Mouse (Mus musculus): ENCODE results near the gene Klhl18. TPM values are rescaled to one million over a fixed set of nuclear protein-coding genes. Genes with fewer than 3 reads are reported as not detected.

Klhl18 gene
- polyA plus RNA-seq, 1 experiment from 2014 or later: 5.8 TPM

- DNase-seq (ENCODE audit: low spot score) (no peak), ATAC-seq (replicated peaks; ENCODE audit: low FRiP score, low read depth) (no peak)
- H3K4me2 ChIP-seq (ENCODE audit: low read length): no peak overlapping the region
- 85% methylated on average over 3 of the region's 3 CpGs for WGBS
- H3K9ac ChIP-seq (ENCODE audit: low read depth, low read length): no peak overlapping the region
- H3K4me3 ChIP-seq (replicated peaks; ENCODE audit: low read depth, low read length): no peak overlapping the region
- no peak overlapping the region for H3K27ac ChIP-seq
- H3K36me3 ChIP-seq (ENCODE audit: insufficient read depth, low read length): no peaks in the 10 kb centered on the region
- H3K27me3 ChIP-seq (ENCODE audit: insufficient read depth, low read length): no peaks in the 10 kb centered on the region
- H3K4me1 ChIP-seq (replicated peaks; ENCODE audit: insufficient read depth, low read length): no peaks in the 10 kb centered on the region
- no peaks in the 10 kb centered on the region for H3K9me3 ChIP-seq (replicated peaks; ENCODE audit: low read length)
- peak; percentile 43; the same call in 1 of the 2 replicates for TF ChIP-seq CTCF (IDR thresholded peaks at IDR 0.05; ENCODE audit: low read depth)
Observed at GRCm38 (mm10) chr9:110466179-110466578, 10.3 kb downstream of the Klhl18 start.

- H3K27me3 ChIP-seq (ENCODE audit: insufficient read depth, low read length): no peaks in the 10 kb centered on the region
- no peak overlapping the region for H3K4me2 ChIP-seq (ENCODE audit: low read length)
- DNase-seq (ENCODE audit: low spot score): no peak
- no peaks in the 10 kb centered on the region for H3K36me3 ChIP-seq (ENCODE audit: insufficient read depth, low read length)
- no peak overlapping the region for H3K9ac ChIP-seq (ENCODE audit: low read depth, low read length)
- H3K9me3 ChIP-seq (replicated peaks; ENCODE audit: low read length): no peaks in the 10 kb centered on the region
- no peak for ATAC-seq (replicated peaks; ENCODE audit: low FRiP score, low read depth)
- H3K27ac ChIP-seq: no peak overlapping the region
- WGBS: 89% methylated on average over 6 of the region's 6 CpGs
- no peak for TF ChIP-seq CTCF (IDR thresholded peaks at IDR 0.05; ENCODE audit: low read depth)
- H3K4me3 ChIP-seq (replicated peaks; ENCODE audit: low read depth, low read length): no peak overlapping the region
- no peaks in the 10 kb centered on the region for H3K4me1 ChIP-seq (replicated peaks; ENCODE audit: insufficient read depth, low read length)
Observed at GRCm38 (mm10) chr9:110465336-110465735, 11.2 kb downstream of the Klhl18 start.

- Histone ChIP-seq H3K4me2 (ENCODE audit: low read length) (no peak overlapping the region), H3K27me3 (ENCODE audit: insufficient read depth, low read length) (no peaks in the 10 kb centered on the region), H3K36me3 (ENCODE audit: insufficient read depth, low read length) (no peaks in the 10 kb centered on the region), H3K9ac (ENCODE audit: low read depth, low read length) (no peak overlapping the region), H3K9me3 (replicated peaks; ENCODE audit: low read length) (no peaks in the 10 kb centered on the region), H3K4me1 (replicated peaks; ENCODE audit: insufficient read depth, low read length) (no peaks in the 10 kb centered on the region), H3K4me3 (replicated peaks; ENCODE audit: low read depth, low read length) (no peak overlapping the region), H3K27ac (no peak overlapping the region)
- ATAC-seq (replicated peaks; ENCODE audit: low FRiP score, low read depth): no peak
- TF ChIP-seq CTCF (IDR thresholded peaks at IDR 0.05; ENCODE audit: low read depth): no peak
- DNase-seq (ENCODE audit: low spot score): no peak
- WGBS: 93% methylated on average over 6 of the region's 6 CpGs
Observed at GRCm38 (mm10) chr9:110463983-110464591, 12.4 kb downstream of the Klhl18 start.

- no peak for TF ChIP-seq CTCF (IDR thresholded peaks at IDR 0.05; ENCODE audit: low read depth)
- no peak for ATAC-seq (replicated peaks; ENCODE audit: low FRiP score, low read depth)
- H3K27me3 ChIP-seq (ENCODE audit: insufficient read depth, low read length): no peaks in the 10 kb centered on the region
- no peaks in the 10 kb centered on the region for H3K9me3 ChIP-seq (replicated peaks; ENCODE audit: low read length)
- H3K9ac ChIP-seq (ENCODE audit: low read depth, low read length): no peak overlapping the region
- no peak overlapping the region for H3K27ac ChIP-seq
- no peak overlapping the region for H3K4me3 ChIP-seq (replicated peaks; ENCODE audit: low read depth, low read length)
- no peak overlapping the region for H3K4me2 ChIP-seq (ENCODE audit: low read length)
- no peaks in the 10 kb centered on the region for H3K36me3 ChIP-seq (ENCODE audit: insufficient read depth, low read length)
- DNase-seq (ENCODE audit: low spot score): no peak
- no peaks in the 10 kb centered on the region for H3K4me1 ChIP-seq (replicated peaks; ENCODE audit: insufficient read depth, low read length)
- WGBS: 83% methylated on average over 7 of the region's 7 CpGs
Observed at GRCm38 (mm10) chr9:110462321-110462720, 14.2 kb downstream of the Klhl18 start.

- Histone ChIP-seq H3K4me1 (replicated peaks; ENCODE audit: insufficient read depth, low read length) (no peaks in the 10 kb centered on the region), H3K4me3 (replicated peaks; ENCODE audit: low read depth, low read length) (no peak overlapping the region), H3K4me2 (ENCODE audit: low read length) (no peak overlapping the region), H3K27me3 (ENCODE audit: insufficient read depth, low read length) (no peaks in the 10 kb centered on the region), H3K9me3 (replicated peaks; ENCODE audit: low read length) (no peaks in the 10 kb centered on the region), H3K9ac (ENCODE audit: low read depth, low read length) (no peak overlapping the region), H3K27ac (no peak overlapping the region), H3K36me3 (ENCODE audit: insufficient read depth, low read length) (no peaks in the 10 kb centered on the region)
- no peak for ATAC-seq (replicated peaks; ENCODE audit: low FRiP score, low read depth)
- DNase-seq (ENCODE audit: low spot score): no peak
- 87% methylated on average over 18 of the region's 18 CpGs for WGBS
- TF ChIP-seq CTCF (IDR thresholded peaks at IDR 0.05; ENCODE audit: low read depth): no peak
Observed at GRCm38 (mm10) chr9:110460884-110461815, 15.3 kb downstream of the Klhl18 start.

- no peaks in the 10 kb centered on the region for H3K9me3 ChIP-seq (replicated peaks; ENCODE audit: low read length)
- H3K9ac ChIP-seq (ENCODE audit: low read depth, low read length): no peak overlapping the region
- no peaks in the 10 kb centered on the region for H3K36me3 ChIP-seq (ENCODE audit: insufficient read depth, low read length)
- no peak for TF ChIP-seq CTCF (IDR thresholded peaks at IDR 0.05; ENCODE audit: low read depth)
- H3K27ac ChIP-seq: peak overlapping the region; percentile 22; the same call in 1 of the 2 replicates
- no peaks in the 10 kb centered on the region for H3K4me1 ChIP-seq (replicated peaks; ENCODE audit: insufficient read depth, low read length)
- no peak overlapping the region for H3K4me2 ChIP-seq (ENCODE audit: low read length)
- no peaks in the 10 kb centered on the region for H3K27me3 ChIP-seq (ENCODE audit: insufficient read depth, low read length)
- ATAC-seq (replicated peaks; ENCODE audit: low FRiP score, low read depth) (no peak), DNase-seq (ENCODE audit: low spot score) (peak; percentile 14)
- H3K4me3 ChIP-seq (replicated peaks; ENCODE audit: low read depth, low read length): no peak overlapping the region
- 33% methylated on average over 2 of the region's 2 CpGs for WGBS
Observed at GRCm38 (mm10) chr9:110459145-110459727, 17.3 kb downstream of the Klhl18 start.
